Mouse (Mus musculus) lung, embryonic 14.5 days (tissue): Measurements from ENCODE around the gene Prx. TPM values are rescaled to one million over a fixed set of nuclear protein-coding genes. Genes with fewer than 3 reads are reported as not detected.

Source experiments
- ATAC-seq: fragments of 200-750 bp; cut with Nextera tagmentation; 2 replicates; pipeline ENCODE4 v1.8.0; 2017; ENCODE audit warnings: mild to moderate bottlenecking, moderate TSS enrichment, moderate library complexity; ENCODE audit not compliant: insufficient read depth
- DNase-seq: peaks from one replicate; pipeline ENCODE4 v3.0.0-alpha.2; 2015
- H3K27ac ChIP-seq: fragments of 300-500 bp; sonication (generic); 2 replicates; pipeline ENCODE4 v1.5.1; 2014; ENCODE audit warnings: low read depth, mild to moderate bottlenecking, moderate library complexity
- H3K27me3 ChIP-seq: fragments of 300-500 bp; sonication (generic); 2 replicates; pipeline ENCODE4 v1.6.1; 2014; ENCODE audit warnings: low read length, control low read depth; ENCODE audit not compliant: insufficient read depth
- H3K36me3 ChIP-seq: fragments of 300-500 bp; sonication (generic); 2 replicates; pipeline ENCODE4 v1.6.1; 2014; ENCODE audit warnings: control low read depth; ENCODE audit not compliant: insufficient read depth
- H3K4me1 ChIP-seq: fragments of 300-500 bp; sonication (generic); 2 replicates; pipeline ENCODE4 v1.6.1; 2014; ENCODE audit warnings: antibody characterized with exemption, control low read depth; ENCODE audit not compliant: insufficient read depth
- H3K4me2 ChIP-seq: fragments of 300-500 bp; sonication (generic); 2 replicates; pipeline ENCODE4 v1.6.1; 2014; ENCODE audit warnings: mild to moderate bottlenecking
- H3K4me3 ChIP-seq: fragments of 300-500 bp; sonication (generic); 2 replicates; pipeline ENCODE4 v1.5.1; 2014; ENCODE audit warnings: low read depth, low read length
- H3K9ac ChIP-seq: fragments of 300-500 bp; sonication (generic); 2 replicates; pipeline ENCODE4 v1.6.1; 2014
- H3K9me3 ChIP-seq: fragments of 300-500 bp; sonication (generic); 2 replicates; pipeline ENCODE4 v1.6.1; 2016; ENCODE audit warnings: low read depth, low read length, control low read depth
- CTCF ChIP-seq: IDR thresholded peaks from 2 replicates; pipeline ENCODE4 v1.5.1; 2016; ENCODE audit warnings: antibody characterized with exemption, low read depth
- WGBS: fragments of 180-500 bp; shearing (Covaris S2); extraction: QIAGEN DNeasy Blood & Tissue Kit; methylation state at CpG from one replicate; pipeline ENCODE4 v1.1.7; 2014; 5-methylcytosine and 5-hydroxymethylcytosine counted together
- polyA plus RNA-seq: library from polyadenylated mRNA; unstranded; fragments of >200 nt; fragmentation: Nextera tagmentation; extraction: Ambion mirVana; gene quantifications from 2 replicates; pipeline ENCODE4 v1.2.1, GENCODE M21; 2014

Gene Prx
- polyA plus RNA-seq: 2.5 and 2.9 TPM in 2 replicates

DNA sequence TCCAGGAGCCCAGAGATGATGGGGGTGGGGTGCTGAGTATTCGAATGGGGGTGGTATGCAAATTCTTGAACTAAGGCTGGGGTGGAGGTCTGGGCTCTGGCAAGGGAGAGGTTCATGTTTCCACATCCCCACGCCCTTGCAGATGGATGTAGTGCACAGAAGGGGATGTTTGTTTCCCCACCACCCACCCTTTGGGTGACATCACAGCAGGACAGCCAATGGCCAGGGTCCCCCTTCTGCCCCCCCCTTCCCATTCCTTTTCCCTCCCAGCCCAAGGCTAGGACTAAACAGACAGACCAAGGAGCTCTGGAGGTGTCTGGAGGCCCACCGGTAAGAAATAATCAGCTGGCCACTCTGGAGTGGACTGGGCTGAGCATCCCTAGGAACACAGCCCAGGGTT lies at the start of gene Prx:
TSS of gene Prx (plus strand) at position 289 of the 400 bp plus-strand sequence.
- Histone ChIP-seq H3K9ac (no peak within 1 kb of the TSS), H3K4me3 (no peak within 1 kb of the TSS), H3K27ac (no peak within 1 kb of the TSS), H3K4me1 (no peaks in the 10 kb centered on the region; the same call in 1 of the 2 replicates), H3K36me3 (no peaks in the 10 kb centered on the region), H3K27me3 (no peaks in the 10 kb centered on the region), H3K4me2 (no peak within 1 kb of the TSS), H3K9me3 (no peaks in the 10 kb centered on the region)
- WGBS: 29% methylated on average over 3 of the region's 3 CpGs
- ATAC-seq: peak; percentile 14; the same call in 1 of the 2 replicates
- no peak for TF ChIP-seq CTCF
- no peak for DNase-seq

DNA sequence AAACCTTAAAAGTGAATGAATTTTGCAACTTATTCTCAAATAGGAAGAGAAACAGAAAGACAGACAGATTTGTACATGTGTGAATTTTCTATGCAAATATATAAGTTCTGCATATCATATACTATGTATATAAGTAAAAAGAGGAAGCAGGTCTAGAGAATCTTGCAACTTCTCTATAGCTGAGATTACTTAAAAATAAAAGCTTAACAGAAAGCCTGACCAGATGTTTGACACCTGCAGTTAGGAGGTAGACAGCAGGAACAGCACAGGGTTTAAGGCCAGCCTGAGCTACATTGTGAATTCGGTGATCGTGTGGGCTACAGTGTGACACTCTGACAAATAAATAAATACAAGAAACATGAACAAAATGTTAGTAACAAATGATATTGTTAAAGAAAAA lies 47.8 kb upstream of the Prx start:
- Histone ChIP-seq H3K9ac (no peak overlapping the region), H3K27ac (no peak overlapping the region), H3K4me3 (no peak overlapping the region), H3K27me3 (peaks cover 7% of the 10 kb centered on the region), H3K4me1 (peaks cover 5% of the 10 kb centered on the region; the same call in 1 of the 2 replicates), H3K9me3 (no peaks in the 10 kb centered on the region), H3K4me2 (no peak overlapping the region; the same call in 1 of the 2 replicates), H3K36me3 (no peaks in the 10 kb centered on the region)
- TF ChIP-seq CTCF: no peak
- no peak for ATAC-seq
- WGBS: 81% methylated on average over 2 of the region's 2 CpGs
- DNase-seq: no peak

DNA sequence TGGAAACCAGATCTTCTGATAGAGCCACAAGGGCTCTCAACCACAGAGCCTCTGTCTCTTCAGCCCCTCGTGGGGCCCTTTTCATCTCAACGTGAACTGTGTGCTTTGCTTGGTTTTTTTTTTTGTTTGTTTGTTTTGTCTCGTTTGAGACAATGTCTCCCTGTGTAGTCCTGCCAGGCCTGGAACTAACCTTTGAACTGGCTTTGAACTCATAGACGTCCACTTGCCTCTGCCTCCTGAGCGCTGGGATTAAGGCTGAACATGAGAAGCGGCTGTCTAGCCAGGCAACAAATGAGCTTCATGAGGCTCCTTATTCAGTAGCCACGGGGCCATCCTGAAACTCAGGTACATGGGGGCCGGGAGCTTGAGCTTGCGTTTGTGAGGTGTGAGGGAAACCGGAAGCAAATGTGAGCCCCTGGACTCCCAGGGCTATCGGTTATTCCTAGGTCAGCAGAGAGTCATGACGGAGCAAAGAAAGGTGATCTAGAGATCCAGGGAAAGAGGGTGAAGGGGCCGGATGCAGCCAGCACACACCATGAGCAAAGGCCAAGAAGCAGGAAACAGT lies 46.8 kb upstream of the Prx start:
- Histone ChIP-seq H3K36me3 (no peaks in the 10 kb centered on the region), H3K4me2 (no peak overlapping the region), H3K27ac (no peak overlapping the region), H3K4me1 (peaks cover 5% of the 10 kb centered on the region; the same call in 1 of the 2 replicates), H3K9me3 (no peaks in the 10 kb centered on the region), H3K27me3 (no peaks in the 10 kb centered on the region), H3K4me3 (no peak overlapping the region), H3K9ac (no peak overlapping the region)
- WGBS: 47% methylated on average over 13 of the region's 13 CpGs
- no peak for TF ChIP-seq CTCF
- ATAC-seq (no peak), DNase-seq (no peak)

DNA sequence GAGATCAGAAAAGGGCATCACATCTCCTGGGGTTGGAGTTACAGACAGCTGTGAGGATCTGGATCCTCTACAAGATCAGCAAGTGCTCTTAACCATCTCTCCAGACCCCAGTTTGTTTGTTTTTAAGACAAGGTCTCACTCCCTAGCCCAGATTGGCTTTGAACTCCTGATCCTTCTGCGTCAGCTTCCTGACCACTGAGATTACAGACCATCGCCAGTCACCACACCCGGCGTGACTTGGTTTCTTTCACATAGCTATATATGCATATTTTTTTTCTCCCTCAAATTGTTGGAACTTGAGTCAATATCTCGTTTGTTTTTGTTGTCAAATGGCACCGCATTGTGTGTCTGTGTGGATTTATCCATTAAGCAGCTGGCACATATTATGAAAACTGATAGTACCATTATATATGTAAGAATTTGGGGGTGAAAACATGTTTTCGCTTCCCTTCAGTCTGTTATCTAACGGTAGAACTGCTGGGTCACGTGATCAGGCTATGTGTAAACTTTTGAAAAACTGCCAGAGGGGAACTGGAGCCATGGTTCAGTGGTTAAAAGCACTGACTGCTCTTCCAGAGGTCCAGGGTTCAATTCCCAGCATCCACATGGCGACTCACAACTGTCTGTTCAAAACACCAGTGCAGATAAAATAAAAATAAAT lies 44.5 kb upstream of the Prx start:
- DNase-seq: no peak
- TF ChIP-seq CTCF: no peak
- Histone ChIP-seq H3K4me2 (no peak overlapping the region), H3K36me3 (no peaks in the 10 kb centered on the region), H3K27ac (no peak overlapping the region), H3K4me3 (no peak overlapping the region), H3K9ac (no peak overlapping the region), H3K9me3 (no peaks in the 10 kb centered on the region), H3K4me1 (no peaks in the 10 kb centered on the region), H3K27me3 (no peaks in the 10 kb centered on the region)
- ATAC-seq: no peak
- 58% methylated on average over 10 of the region's 10 CpGs for WGBS

DNA sequence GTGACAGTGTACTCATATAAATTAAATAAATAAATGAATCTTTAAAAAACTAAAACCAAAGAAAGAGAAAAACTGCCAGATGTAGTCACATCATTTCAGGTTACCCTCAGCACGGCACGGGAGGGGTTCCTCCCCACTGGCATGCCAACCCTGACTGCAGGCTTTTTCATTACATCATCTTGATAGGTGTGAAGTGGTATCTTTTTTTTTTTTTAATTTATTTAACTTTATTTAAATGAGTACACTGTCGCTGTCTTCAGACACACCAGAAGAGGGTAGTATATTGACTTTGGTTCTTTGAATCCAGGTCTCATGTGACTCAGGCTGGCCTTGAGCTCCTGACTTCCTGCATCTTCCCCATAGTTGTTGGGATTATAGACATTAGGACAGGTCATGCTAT lies 43.9 kb upstream of the Prx start:
- 84% methylated on average over 3 of the region's 3 CpGs for WGBS
- Histone ChIP-seq H3K9me3 (no peaks in the 10 kb centered on the region), H3K4me3 (no peak overlapping the region), H3K9ac (no peak overlapping the region), H3K4me2 (no peak overlapping the region), H3K4me1 (no peaks in the 10 kb centered on the region), H3K27ac (no peak overlapping the region), H3K27me3 (no peaks in the 10 kb centered on the region), H3K36me3 (no peaks in the 10 kb centered on the region)
- TF ChIP-seq CTCF: no peak
- DNase-seq: no peak
- ATAC-seq: no peak

DNA sequence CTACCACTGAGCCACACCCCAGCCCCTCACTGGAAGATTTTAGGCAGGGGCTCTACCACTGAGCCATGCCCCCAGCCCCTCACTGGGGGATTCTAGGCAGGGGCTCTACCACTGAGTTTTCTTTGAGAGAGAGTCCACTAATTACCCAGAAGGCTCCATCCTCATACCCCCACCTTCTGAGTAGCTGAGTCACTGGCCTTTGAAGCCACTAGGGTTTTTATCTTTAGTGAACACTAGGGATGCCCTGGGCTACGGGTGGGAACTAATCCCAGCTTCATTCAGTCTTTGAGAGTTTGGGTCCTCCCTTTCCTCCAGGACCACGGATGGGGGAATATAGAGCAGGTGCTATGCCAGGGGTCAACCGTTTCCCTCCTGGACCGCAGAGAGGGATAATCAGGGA lies 40.5 kb upstream of the Prx start:
- Histone ChIP-seq H3K27me3 (no peaks in the 10 kb centered on the region), H3K27ac (no peak overlapping the region), H3K36me3 (no peaks in the 10 kb centered on the region), H3K4me3 (no peak overlapping the region), H3K9me3 (no peaks in the 10 kb centered on the region), H3K4me1 (no peaks in the 10 kb centered on the region), H3K4me2 (no peak overlapping the region), H3K9ac (no peak overlapping the region)
- DNase-seq (no peak), ATAC-seq (no peak)
- WGBS: 86% methylated on average over 4 of the region's 4 CpGs
- TF ChIP-seq CTCF: no peak

DNA sequence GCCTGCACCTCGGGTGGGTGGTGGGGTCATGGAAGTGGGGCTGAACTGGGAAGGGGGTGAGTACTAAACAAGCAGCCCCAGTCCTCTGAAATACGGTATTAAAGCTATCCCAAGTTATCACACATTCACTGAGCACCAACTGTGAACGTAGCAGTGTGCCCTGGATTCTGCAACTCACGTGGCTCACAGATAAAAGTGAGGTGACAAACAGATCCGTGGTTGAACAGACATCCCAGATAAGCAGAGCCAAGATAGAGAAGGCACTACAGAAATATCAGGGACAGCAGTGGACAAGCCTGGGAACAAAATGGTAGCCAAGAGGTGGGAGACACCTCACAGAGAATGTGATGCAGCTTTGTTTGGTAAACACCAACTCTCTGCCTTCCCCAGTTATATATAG lies 39.5 kb upstream of the Prx start:
- WGBS: 71% methylated on average over 5 of the region's 5 CpGs
- H3K4me2 ChIP-seq: no peak overlapping the region

More for the DNA sequence above, 39.5 kb upstream of the Prx start:
- Histone ChIP-seq H3K27ac (no peak overlapping the region), H3K4me3 (no peak overlapping the region), H3K36me3 (no peaks in the 10 kb centered on the region), H3K4me1 (no peaks in the 10 kb centered on the region), H3K9me3 (no peaks in the 10 kb centered on the region), H3K27me3 (no peaks in the 10 kb centered on the region), H3K9ac (no peak overlapping the region)
- DNase-seq (no peak), ATAC-seq (no peak)
- no peak for TF ChIP-seq CTCF
